Mouse (Mus musculus): ENCODE data around the gene Mknk2.

Mknk2 gene

DNA sequence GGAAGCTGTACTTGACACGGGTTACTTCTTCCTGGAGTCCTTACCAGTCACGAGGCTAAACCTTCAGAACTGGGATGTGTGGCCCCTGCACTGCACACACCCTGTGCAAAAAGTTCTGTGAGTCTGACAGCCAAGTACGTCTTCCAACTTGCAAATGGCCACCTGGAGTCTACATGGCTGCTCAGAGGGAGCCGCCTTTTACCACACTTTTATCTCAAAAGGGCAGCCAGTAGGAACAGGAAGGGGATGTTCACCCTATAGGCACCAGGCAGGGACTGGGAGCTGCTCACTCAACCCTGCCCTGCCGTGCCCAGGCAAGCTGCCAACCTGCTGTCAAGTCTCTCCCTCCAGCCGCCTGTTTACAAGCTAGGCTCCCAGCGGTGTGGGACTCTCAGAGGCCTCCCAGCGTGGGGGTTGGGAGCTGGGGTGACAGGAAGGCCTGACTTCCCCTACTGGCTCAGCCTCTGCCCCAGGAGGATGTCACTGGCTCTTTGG, at the start of gene Mknk2:
TSS of gene Mknk2 (minus strand) at position 171 of the 495 bp plus-strand sequence.
- in situ Hi-C loops (cut with MboI, MseI): no loop called here

DNA sequence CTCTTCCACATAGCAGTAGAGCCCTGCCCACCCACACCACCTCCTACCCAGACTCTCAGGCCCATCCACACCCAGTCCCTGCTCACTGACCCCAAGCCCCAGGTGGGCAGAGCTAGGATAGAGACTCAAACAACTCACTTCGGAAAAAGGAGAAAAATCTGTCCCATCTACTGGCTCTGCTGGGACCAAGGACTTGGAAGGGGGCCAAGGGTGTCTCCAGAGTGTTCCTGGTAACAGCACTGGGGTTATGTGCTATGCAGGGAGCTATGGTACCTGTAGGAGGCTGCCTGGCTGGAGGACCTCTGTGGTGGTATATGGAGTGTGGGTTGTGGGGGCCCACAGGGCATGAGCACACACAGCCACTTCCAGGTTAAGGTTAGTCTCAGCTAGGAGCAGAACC, 39.4 kb upstream of the Mknk2 start:
- in situ Hi-C loops (cut with MboI, MseI): loop anchor here in 1 of 2 experiments (5.0 kb wide), 1 partner anchor 300 kb away; no protein-coding TSS in a partner anchor

- in situ Hi-C loops (cut with MboI, MseI): loop anchor here in 1 of 2 experiments (5.0 kb wide), 1 partner anchor 76 kb away; no protein-coding TSS in a partner anchor
Measured at GRCm38 (mm10) chr10:80710834-80711233, 32.9 kb upstream of the Mknk2 start.

- in situ Hi-C loops (cut with MboI, MseI): no loop called here
Measured at GRCm38 (mm10) chr10:80705479-80705878, 27.6 kb upstream of the Mknk2 start.

DNA sequence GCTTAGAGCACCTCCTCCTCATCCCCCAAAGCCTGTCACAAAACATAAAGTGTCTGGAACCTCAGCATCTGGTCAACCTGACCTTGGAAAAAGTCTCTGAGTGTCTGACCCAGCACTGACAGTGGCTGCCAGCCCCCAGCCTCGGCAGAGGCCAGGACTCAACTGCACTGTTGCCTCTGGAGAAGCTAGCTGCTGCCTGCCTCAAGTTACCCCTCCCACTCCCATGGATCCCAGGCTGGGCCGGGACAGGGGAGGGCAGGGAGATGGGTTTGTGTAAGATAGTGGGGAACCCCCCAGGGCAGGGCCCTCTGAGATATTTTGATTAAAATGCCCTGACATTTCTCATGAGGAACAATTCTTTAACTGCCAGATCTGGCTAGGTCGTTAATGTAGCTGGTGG, 27.1 kb upstream of the Mknk2 start:
- in situ Hi-C loops (cut with MboI, MseI): no loop called here

- in situ Hi-C loops (cut with MboI, MseI): loop anchor here in 1 of 2 experiments (5.0 kb wide), 1 partner anchor 47 kb away; the partner anchor contains the start of gene Btbd2
Measured at GRCm38 (mm10) chr10:80704418-80704817, 26.5 kb upstream of the Mknk2 start.

DNA sequence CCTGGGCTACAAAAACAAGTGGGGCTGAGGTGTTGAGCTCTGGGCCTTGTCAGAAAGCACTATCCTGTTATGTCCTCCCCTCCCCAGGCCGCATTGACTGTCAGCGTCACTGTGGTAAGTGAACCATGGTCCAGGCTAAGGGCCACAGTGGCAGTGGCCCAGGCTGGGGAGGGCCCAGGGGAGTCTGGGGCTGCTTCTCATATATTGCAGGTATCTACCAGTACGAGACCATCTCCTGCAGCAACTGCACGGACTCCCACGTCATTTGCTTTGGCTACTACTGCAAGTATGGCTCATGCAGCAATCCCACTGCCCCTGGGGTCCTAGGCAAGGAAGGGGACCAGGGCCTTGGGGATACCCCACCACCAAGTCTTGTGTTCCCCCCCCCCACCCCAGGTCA, 25.7 kb upstream of the Mknk2 start:
- in situ Hi-C loops (cut with MboI, MseI): loop anchor here in 1 of 2 experiments (5.0 kb wide), 1 partner anchor 46 kb away; the partner anchor contains the start of gene Btbd2

GRCm38 (mm10) chr10:80702536-80703390, 24.9 kb upstream of the Mknk2 start:
- in situ Hi-C loops (cut with MboI, MseI): loop anchor here in 1 of 2 experiments (5.0 kb wide), 1 partner anchor 45 kb away; the partner anchor contains the start of gene Btbd2

GRCm38 (mm10) chr10:80701721-80702535, 24.0 kb upstream of the Mknk2 start, which contains the start of the genes Mob3a and Izumo4:
TSS of gene Mob3a (minus strand) at chr10:80701977.
TSS of gene Izumo4 (plus strand) at chr10:80702184.
- in situ Hi-C loops (cut with MboI, MseI): loop anchor here in 1 of 2 experiments (5.0 kb wide), 1 partner anchor 45 kb away; the partner anchor contains the start of gene Btbd2

DNA sequence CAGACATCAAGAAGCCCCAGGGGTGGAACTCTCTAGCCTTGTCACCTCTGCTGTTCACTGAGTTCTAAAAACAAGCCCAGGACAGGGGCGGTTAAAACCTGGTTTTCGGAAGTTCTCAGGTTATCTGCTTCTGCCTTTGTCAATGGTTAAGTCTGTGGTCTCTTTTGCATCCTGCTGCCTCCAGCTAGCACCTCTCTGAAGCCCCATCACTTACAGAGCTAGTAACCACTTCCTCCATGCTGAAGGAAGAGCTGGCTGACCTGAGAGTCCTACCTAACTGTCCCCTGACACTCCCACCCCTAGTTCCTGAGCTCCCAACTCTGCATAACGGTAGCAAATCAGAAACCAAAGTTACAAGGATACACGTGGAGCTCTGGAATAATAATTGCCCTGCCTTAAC, 22.8 kb upstream of the Mknk2 start:
- in situ Hi-C loops (cut with MboI, MseI): loop anchor here in 1 of 2 experiments (5.0 kb wide), 1 partner anchor 43 kb away; the partner anchor contains the start of gene Btbd2

DNA sequence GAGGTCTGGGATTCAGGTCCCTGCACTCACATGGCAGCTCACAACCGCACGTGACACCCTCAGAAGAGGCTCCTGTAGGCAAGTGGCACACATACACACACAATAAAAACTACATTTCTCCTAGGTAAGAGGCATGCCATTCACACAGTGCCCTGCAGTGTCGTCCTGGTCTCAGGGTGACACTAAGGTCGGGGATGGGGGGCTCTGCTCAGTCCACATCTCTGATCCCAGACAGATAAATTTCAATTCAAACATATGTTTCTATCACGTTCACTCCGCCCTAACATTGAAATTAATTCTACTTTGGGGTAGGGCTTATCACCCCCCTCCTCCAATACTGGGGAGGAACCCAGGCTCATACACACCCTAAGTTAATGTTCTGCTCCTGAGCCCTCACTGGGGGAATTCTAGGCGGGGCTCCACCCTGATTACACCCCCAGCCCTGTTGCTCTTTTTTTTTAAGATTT, 22.2 kb upstream of the Mknk2 start:
- in situ Hi-C loops (cut with MboI, MseI): loop anchor here in 1 of 2 experiments (5.0 kb wide), 1 partner anchor 43 kb away; the partner anchor contains the start of gene Btbd2

DNA sequence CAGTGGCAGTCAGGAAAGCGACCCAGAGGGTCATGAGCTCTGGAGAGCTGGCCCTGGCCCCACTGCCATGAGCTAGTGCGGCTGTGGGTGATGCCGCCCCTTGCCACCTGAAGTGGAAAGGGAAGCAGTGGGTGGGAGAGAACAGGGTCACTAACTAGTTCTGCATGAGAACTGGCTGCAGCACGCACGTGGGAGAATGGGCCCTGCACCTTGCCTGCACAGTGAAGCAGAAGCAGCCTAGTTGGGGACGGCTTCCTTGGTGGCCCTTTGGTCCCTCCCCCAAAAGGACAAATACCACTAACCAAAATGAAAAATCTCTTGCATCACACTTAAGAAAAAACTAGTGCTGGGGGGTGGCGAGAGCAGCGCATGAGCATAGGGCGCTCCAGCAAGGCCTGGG, 20.7 kb upstream of the Mknk2 start:
- in situ Hi-C loops (cut with MboI, MseI): no loop called here

GRCm38 (mm10) chr10:80697812-80698211, 19.9 kb upstream of the Mknk2 start:
- in situ Hi-C loops (cut with MboI, MseI): no loop called here

- in situ Hi-C loops (cut with MboI, MseI): no loop called here
Measured at GRCm38 (mm10) chr10:80697393-80697787, 19.5 kb upstream of the Mknk2 start.

- in situ Hi-C loops (cut with MboI, MseI): no loop called here
Measured at GRCm38 (mm10) chr10:80696502-80697392, 18.8 kb upstream of the Mknk2 start.

GRCm38 (mm10) chr10:80695801-80696501, 18.0 kb upstream of the Mknk2 start:
- in situ Hi-C loops (cut with MboI, MseI): no loop called here

DNA sequence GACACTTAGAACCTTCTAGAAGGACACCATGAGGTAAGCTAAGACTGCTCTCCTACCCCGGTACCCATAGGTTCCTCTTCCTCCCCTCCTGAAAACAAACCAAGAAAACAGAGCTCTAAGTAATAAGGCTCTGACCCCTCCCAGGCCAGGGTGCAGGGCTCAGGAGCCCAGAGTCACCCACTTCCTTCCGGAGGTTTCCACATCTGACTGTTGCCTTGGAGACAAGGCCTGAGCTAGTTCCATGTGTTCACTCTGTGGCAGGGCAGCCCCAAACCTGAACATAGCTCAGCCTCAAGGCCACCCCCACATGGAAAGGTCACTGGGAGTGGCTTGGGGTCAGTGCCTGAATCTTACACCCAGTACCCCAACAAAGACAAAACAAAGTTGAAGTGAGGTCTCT, 17.3 kb upstream of the Mknk2 start:
- in situ Hi-C loops (cut with MboI, MseI): no loop called here

- in situ Hi-C loops (cut with MboI, MseI): no loop called here
Measured at GRCm38 (mm10) chr10:80694159-80694938, 16.4 kb upstream of the Mknk2 start.

Data from T-helper 17 cell (primary cell).